Mouse (Mus musculus) kidney, postnatal 25 days (tissue): ENCODE data around the gene 4930558K02Rik.

Source experiments
- DNase-seq, 2 experiments: peaks; one replicate each; pipeline ENCODE4 v3.0.0; 2021; ENCODE audit warnings: mixed read lengths in 2 of 2

4930558K02Rik gene

DNA sequence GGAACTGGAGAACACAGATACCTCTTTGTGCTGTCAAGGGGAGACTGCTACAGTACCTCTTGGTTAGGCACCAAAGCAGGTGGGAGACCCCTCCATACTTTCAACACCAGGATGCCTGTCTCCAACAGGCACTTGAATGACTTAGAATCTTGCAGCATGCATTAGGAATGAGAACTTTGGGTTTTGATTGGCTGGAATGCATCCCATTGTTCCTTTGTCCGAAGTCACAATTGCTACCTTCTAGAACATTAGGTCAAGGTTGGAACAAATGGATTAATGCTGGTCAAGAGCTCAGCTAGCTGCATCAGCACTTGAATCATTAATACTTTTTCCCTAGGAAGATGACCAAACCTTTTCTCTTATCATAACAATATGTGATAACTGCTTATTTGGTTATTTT lies at the start of gene 4930558K02Rik:
Gene 4930558K02Rik (minus strand): TSS at position 101 of the 400 bp plus-strand sequence.
- no peak for DNase-seq

DNA sequence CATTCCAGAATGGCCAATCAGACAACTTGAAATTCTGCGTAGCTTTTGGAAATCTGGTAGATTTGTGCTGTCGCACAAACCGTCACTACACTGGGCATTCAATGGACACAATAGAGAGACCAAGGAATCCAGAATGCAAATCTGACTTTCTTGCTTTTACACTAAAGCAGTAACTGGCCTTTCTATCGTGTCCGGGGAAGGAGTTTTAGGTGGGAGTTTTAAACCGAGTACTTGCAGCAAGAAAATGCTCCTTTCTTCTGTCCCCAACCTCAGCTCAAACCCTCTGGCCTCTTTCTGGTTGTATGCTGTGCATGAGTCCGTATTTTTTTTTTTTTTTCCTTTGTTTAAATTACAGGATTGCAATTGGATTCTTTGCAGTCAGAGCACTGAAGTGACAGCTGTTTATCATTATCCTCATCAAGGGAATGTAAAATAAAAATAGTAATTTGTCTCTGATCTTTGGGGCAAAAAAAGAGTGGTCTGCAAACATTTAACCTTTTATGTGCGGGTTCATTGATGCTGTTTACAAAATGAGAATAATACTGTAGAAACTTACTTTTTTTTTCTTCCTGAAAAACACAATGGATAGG lies 44.3 kb upstream of the 4930558K02Rik start:
- no peak for DNase-seq

DNA sequence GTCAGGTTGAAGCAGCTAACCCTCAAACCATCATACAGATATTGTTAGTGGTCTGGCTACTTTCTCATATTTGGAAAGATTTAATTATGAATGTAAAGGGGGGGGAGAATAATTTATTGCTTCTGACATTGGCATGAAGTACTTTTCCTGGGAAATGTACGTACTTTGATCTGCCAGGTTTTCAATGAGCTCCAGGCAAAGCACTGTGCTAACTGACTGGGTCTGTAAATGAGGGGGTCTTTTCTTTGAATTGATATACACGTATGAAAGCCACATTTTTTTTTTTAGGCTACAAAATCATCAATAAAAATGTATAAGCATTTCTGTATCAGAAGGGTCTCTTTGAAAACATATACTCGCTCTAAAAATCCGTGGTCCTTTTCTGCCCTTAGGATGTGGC lies 41.3 kb upstream of the 4930558K02Rik start:
- no peak for DNase-seq

- DNase-seq, result no peak
Measured at GRCm38 (mm10) chr1:162020303-162020731, 40.9 kb upstream of the 4930558K02Rik start.

- no peak for DNase-seq
Measured at GRCm38 (mm10) chr1:162018601-162018977, 39.2 kb upstream of the 4930558K02Rik start.

DNA sequence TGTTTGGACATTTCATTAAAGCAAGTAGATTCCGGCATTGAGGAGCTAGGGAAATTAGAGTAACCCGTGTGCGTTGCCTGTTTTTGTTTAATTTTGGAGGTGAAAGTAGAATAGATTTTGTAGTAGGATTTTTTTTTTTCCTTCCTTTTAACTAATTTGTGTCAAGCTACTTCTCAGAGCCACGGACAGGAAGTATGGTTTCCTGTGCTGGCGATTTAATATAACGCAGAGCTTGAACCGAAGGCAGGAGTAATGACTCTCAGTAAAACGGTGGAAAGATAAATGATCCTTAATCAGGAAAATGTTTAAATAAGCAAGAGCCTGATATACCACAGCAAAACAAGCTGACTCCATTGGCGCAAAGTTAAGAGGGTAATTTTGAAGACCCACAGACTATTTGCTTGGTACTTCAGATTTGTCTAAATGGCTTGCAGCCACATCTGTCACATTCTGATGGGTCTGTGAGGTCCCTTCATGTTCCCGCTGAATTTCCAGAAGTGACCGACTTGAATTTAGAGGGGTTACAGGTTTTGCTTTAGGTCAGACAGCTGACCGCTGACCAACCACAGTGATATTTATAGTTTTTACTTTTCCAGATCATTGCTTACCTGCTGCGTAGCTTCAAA lies 38.7 kb upstream of the 4930558K02Rik start:
- no peak for DNase-seq

GRCm38 (mm10) chr1:162016982-162017381 lies 37.5 kb upstream of the 4930558K02Rik start:
- DNase-seq, result no peak

DNA sequence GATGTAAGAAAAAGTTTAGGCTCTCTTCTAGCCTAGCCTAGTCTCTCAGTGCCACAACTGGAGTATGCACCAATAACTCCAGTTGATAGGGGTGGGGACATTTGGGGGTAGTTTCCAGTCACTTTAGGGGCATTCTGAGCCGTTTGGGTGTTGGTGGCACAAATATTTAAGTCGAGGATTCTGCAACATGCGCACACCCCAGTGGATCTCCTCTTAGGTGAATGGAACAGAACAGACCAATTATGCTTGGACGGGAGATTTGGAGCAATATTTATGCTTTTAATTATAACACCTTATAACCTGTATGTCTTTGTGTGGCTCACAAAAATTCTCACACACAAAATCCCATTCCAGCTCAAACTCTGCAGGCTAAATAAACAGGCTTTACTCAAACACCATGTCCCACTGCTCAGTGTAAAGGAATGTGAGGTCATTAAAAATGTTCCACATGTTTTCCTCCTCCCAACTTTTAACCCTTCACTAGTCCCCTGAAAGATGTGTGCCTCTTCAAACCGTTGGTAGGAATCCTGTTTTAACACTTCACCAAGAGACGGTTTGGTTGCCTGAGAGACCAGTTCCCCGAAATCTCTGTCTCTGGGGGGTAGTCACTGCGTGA lies 35.9 kb upstream of the 4930558K02Rik start:
- DNase-seq, result no peak

DNA sequence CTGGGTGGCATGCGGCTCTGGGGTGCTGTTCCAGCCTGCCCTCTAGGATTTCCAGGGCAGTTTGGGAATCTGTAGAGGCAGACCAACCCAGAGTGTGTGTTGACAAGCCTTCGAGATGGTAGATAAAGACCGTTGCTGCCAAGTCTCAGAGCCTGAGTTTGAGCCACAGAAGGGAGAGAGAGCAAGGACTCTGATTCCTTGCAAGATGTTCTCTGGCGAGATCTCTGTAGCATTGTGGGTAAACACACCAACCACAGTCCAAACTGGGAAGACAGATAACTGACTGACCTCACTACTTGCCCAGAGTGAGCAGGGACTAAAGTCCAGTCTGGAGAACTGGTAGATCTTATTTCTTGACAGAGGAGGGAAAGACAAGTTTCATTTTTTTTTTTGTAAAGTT lies 34.1 kb upstream of the 4930558K02Rik start:
- DNase-seq, result no peak

- DNase-seq, result no peak
Measured at GRCm38 (mm10) chr1:162011523-162012245, 32.2 kb upstream of the 4930558K02Rik start.

DNA sequence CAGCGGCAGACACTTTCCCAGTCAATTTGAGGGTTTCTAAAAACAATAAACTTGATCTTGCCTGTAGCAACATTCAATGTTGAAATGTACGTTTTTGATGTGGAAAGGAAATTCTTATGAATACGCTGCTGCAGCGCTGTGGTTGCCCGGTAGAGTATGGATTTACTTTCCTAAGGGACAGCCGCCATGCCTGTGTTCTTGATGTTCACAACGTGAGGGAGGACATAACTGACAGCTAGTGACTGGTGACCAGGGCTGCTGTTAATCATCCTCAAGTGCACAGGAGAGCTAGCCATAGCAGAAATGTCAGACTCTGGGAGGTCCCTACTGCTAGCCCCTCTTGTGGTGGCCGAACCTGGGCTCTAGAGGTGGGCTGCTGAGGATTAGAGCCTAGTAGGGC lies 29.6 kb upstream of the 4930558K02Rik start:
- no peak for DNase-seq

- DNase-seq, result no peak
Measured at GRCm38 (mm10) chr1:162008631-162009067, 29.2 kb upstream of the 4930558K02Rik start.

- DNase-seq, result no peak
Measured at GRCm38 (mm10) chr1:162008208-162008607, 28.8 kb upstream of the 4930558K02Rik start.

- no peak for DNase-seq
Measured at GRCm38 (mm10) chr1:162006109-162006508, 26.7 kb upstream of the 4930558K02Rik start.

DNA sequence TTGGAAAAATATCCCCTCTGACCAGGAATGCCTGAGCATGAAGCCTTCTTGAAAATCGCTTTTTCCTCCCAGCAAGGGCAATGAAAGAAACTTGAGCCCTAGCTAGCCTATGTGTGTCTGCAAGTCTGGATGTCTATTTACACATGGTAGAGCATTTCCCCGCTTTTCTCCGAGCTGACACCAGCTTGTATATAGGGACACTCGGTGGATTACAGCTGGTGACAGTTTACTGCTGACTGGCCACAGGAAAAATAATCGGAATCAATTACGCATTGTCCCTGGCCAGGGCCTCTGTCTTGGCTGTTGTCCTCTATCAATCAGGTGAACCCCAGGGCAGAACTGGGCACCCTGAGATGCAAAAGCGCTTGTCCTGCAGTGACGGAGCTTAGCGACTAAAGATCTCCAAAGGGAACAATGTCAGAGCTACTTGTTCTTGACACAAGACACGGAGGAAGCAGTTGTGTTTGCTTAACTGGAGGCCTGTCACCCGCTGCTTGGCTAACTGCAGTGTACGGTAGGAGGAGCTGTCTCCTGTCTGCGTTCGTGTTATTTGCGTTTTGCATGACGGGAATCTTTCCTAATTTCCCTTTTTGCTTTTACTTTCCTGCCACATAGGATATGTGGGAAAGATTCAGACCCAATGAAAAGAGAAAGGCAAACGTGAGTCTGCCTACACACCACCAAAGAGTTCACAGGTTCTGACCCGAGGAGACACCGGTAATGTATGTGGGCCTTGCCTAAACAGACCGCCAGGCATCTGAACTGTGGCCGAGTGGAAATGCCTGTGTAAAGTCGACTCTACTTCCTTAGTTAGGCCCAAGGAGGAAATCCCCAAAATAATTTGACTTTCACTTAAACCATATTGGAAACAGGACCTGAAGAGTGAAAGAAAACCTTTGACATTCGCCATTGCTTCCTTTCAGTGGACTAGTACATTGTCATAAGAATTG lies 25.7 kb upstream of the 4930558K02Rik start:
- DNase-seq, result peak; percentile 65 to 74

- no peak for DNase-seq
Measured at GRCm38 (mm10) chr1:162004518-162004780, 25.0 kb upstream of the 4930558K02Rik start.

GRCm38 (mm10) chr1:162003729-162004517 lies 24.5 kb upstream of the 4930558K02Rik start:
- DNase-seq, result no peak

DNA sequence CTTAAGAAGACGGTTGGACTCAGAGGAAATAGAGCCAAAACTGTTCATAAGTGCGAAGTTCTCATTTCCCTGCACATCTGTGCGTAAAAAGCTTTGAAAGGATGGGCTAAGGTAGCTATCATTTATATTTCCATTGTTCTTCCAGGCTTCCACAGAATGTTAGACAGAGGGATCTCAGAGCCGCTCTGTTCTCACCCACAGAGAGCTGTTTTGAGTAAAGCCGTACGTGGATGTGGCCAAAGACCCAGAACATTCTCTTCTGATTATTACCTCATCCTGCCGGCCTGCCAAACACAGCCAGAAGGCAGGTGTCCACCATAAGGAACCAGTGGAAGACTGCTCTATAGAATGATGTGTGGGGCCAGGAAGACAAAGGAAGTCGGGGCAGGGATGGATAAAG lies 21.9 kb upstream of the 4930558K02Rik start:
- DNase-seq, result no peak

DNA sequence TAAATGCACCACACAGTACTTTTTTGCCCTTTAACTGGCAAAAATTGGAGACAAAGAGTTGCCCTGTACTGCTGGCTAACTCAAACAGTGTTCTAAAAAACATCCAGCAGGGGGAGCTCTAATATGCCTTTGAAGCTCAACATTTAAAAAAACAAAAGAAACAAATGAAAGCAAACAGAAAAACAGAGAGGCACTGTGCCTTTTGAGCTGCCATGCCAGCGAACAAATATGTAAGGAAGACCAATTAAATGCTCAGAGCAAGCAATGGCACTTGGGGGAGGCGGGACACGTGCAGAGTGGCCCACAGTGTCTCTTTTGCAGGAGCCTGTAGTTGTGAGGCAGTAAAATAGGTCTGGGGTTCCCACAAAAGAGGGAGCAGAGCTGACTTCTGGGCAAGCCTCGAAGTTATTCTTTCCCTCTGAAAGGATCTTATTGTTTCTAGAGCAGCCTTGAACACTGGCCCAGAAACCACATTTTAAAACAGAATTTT lies 20.5 kb upstream of the 4930558K02Rik start:
- DNase-seq, result peak in 1 of 2 experiments; percentile 59

DNA sequence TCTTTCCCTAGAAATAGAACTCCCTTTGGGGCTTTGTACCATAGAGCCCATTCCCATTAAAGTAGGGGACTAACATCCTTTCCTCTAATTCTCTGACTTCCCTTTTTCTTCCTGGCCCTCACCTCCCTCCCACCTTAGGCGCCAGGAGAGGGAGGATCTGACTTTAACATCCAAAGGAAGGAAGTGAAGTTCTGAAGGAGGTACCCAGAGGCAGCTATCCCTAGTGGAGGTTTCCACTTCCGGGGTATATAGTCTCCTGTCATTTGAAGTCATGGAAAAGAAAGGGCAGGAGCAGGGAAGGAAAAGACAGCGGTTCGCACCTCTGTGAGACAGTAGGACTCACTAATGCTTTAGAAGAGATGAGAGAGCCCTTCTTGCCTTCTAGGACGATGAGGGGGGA lies 19.9 kb upstream of the 4930558K02Rik start:
- DNase-seq, result no peak

GRCm38 (mm10) chr1:161998781-161999180 lies 19.3 kb upstream of the 4930558K02Rik start:
- no peak for DNase-seq

- DNase-seq, result no peak
Measured at GRCm38 (mm10) chr1:161992389-161992788, 13.0 kb upstream of the 4930558K02Rik start.
